Mouse (Mus musculus): ENCODE results near the gene Bysl.

Bysl gene

DNA sequence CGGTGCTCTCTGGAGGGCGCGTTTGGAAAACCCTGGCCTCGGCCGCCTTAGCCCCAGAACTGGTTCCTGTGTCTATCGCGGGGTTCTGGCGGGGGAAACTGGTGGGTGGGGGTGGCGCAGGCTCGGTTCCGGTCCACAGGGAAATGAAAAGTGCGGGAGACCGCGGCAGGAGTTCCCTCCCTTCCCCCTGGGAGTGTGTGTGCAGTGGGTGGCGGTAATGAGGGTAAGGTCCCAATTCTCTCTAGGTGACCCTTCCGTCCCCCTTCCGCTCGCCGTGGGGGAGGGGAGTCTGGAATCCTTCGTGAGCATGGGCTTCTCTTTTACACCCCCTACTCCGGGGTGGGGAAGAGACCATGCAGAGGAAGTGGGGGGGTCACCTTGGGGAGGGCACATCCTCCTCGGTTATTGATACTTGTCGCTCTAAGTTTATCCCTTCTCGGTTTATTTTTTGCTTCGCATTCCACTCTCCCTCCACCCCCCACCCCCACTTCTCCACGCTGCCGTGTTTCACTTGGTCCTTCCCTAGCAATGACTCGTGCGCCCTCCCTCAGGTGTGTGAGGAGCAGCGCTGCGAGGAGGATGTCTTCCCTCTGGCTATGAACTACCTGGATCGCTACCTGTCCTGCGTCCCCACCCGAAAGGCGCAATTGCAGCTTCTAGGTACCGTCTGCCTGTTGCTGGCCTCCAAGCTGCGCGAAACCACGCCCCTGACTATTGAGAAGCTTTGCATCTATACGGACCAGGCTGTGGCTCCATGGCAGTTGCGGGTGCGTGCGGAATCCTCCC is 16.9 kb downstream of the Bysl start:
- DNase-seq (ENCODE audit: low read depth): no peak

- peak; percentile 35 for DNase-seq (ENCODE audit: low read depth)
Observed at GRCm38 (mm10) chr17:47593854-47594182, 17.5 kb downstream of the Bysl start.

GRCm38 (mm10) chr17:47593215-47593853 is 18.0 kb downstream of the Bysl start:
- peak; percentile 90 for DNase-seq (ENCODE audit: low read depth)

GRCm38 (mm10) chr17:47591073-47591472 is 20.2 kb downstream of the Bysl start:
- DNase-seq (ENCODE audit: low read depth): no peak

- no peak for DNase-seq (ENCODE audit: low read depth)
Observed at GRCm38 (mm10) chr17:47588517-47588916, 22.8 kb downstream of the Bysl start.

DNA sequence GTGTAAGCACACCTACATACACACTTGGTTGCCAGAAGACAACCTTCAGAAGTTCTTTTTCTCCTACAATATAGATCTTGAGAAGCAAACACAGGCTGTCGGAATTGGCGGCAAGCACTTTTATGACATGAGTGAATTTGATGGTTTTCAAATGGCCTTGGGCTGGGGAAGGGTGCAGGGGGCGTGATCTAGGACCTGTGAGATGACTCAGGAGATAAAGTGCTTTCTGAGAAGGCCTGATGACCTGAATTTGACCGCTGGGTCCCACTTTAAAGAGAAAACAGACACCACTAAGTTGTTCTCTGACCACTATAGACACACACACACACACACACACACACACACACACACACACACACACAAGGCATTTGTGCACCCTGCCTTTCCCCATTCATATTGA is 30.3 kb downstream of the Bysl start:
- no peak for DNase-seq (ENCODE audit: low read depth)

DNA sequence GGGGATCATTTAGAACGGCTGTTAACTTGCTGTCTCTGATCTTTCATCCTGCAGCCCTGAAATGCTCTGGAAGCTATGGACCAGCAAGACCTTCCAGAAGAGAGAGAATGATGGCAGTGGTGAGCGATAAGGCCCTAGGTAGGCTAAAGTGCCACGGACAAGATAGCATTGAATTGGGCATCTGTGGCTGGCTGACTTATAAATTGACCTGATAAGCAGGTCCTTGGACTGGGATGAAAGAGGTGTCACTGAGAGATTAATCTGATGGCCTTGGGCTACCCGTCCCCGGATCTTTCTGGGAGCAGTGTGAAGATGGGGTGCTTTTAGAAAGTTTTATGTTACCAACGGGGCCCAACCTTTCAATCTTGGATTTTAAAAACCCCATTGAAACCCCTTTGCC is 32.6 kb downstream of the Bysl start:
- no peak for DNase-seq (ENCODE audit: low read depth)

DNA sequence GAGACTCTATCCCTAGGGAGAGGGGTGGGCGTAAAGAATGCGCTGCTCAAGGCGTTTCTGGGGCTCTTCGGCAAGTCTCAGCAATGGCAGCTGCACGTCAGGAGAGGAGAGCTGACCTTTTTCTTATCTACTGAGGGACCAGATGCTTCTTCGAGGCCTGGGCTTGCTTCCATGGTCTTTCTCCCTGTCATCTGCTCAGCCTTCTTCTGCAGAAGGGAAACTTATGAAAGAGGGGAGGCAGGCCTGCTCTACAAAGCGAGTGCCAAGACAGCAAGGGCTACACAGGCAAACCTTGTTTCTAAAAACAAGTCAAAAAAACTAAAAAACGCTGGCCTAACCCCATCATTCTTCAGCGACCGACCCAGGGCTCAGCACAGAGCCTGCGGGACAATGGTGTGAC is 36.5 kb downstream of the Bysl start:
- no peak for DNase-seq (ENCODE audit: low read depth)

- DNase-seq (ENCODE audit: low read depth): no peak
Observed at GRCm38 (mm10) chr17:47574028-47574427, 37.3 kb downstream of the Bysl start.

DNA sequence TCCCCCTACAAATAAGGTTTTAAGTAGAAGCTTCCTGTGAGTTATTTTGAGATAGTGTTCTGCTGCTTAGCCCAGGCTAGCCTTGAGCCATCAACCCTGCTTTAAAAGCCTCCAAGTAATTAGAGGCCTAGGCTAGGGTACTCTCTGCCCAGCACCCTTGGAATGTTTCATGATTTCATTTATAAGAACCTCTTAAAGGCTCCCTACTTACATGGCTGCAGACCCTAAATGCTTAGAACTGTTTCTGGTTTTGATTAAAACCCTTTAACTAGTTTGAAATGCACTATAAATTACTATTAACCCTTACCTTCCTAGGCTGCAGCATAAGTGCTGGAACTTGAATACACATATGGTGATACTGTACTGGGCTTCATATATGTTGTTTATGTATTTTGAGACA is 38.9 kb downstream of the Bysl start:
- no peak for DNase-seq (ENCODE audit: low read depth)

DNA sequence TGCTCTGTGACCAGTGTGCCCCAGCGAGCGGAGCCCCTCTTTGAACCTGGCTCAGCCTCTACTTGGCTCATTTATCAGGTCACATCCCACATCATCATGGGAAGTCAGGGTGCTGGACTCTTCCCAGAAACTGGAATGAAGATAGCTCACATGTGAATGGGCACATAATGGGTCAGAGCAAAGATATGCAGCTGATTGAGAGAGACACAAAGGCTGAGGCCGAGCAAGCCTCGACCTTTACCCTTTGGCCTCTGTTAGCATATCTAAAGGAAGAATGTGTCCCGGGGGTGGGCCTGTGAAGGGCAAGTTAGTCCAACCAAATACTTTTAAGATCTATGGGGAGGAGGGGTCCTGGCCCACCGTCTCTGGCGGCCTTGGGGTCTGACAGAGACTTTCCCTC is 39.7 kb downstream of the Bysl start:
- no peak for DNase-seq (ENCODE audit: low read depth)

DNA sequence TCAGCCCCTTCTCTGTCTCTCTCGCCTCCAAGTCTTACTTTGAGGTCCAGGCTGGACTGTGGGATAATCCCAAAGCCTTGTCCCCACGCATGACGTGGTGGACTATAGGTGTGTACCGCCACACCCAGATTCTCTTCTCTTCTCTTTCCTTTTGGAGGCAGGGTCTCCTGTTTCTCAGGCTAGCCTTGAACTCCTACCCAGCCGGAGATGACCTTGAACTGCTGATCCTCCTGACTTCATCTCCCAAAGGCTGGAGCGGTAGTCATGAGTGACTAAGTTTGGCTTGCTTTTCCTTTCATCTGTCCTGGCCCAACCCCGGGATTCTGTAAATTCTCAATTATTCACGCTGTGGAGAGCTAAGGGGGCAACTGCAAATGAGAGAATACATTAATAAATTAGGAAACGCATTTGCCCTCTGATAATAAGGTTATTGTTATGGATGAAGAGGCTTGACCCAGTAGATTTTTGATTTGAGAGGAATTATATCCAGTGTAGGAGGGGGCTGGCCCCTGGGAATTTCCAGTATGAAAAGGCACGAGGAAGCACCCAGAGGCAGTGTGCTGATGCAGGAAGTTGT is 42.3 kb downstream of the Bysl start:
- DNase-seq (ENCODE audit: low read depth): no peak

- DNase-seq (ENCODE audit: low read depth): no peak
Observed at GRCm38 (mm10) chr17:47568389-47568788, 42.9 kb downstream of the Bysl start.

DNA sequence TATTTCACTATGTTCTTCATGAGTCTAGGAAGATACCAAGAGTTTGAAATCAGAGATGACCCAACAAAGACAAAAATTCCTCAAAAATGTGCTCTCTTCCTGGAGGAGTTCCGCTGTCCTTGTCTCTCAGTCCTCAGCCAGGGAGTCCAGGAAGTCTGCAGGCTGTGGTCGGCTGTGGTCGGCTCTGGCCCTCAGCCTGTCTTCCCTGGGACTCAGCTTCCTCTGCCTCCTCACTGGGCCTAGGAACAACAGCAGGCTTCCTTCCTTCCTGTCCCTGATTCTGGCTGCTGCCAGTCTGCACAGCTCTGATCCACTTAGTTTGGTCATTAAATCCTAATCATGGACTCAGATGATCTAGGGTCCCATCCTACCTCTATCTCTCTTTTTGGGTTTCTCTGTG is 44.0 kb downstream of the Bysl start:
- DNase-seq (ENCODE audit: low read depth): no peak

- DNase-seq (ENCODE audit: low read depth): no peak
Observed at GRCm38 (mm10) chr17:47566133-47566532, 45.2 kb downstream of the Bysl start.

DNA sequence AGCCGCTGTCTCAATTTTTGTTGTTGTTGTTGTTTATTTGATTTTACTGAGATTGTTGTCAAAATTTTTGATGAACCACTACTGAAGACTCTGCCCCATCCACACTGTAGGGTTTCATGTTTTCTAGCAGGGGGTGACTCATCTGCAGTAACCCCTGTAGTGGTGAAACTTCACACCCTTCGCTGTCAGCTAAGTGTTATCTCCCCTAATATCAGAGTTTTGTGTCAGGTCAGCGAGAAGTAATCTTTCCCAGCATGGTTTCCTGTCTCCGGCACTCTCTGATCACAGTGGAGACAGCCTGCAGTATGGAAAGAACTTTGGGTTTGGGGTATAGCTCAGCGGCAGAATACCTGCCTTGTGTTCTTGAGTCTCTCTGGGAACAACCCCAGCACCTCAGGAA is 46.7 kb downstream of the Bysl start:
- no peak for DNase-seq (ENCODE audit: low read depth)

DNA sequence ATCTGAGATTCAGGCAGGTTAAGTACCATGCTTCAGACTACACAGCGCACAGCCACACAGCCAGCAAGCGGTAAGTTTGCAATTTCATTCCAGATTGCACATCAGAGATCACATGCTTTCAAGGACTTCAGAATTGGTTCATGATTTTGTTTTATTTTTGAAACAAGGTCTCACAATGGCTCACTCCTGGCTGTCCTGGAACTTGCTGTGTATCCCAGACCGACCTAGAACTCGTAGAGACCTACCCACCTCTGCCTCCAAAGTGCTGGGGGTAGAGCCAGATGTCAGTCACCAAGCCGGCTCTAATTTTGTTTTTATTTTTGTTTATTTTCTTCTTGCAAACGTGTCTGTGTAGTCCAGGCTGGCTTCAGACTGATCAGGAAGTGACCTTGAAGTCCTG is 48.4 kb downstream of the Bysl start:
- no peak for DNase-seq (ENCODE audit: low read depth)

- DNase-seq (ENCODE audit: low read depth): no peak
Observed at GRCm38 (mm10) chr17:47559726-47560125, 51.6 kb downstream of the Bysl start.

GRCm38 (mm10) chr17:47557179-47557578 is 54.1 kb downstream of the Bysl start:
- no peak for DNase-seq (ENCODE audit: low read depth)

DNA sequence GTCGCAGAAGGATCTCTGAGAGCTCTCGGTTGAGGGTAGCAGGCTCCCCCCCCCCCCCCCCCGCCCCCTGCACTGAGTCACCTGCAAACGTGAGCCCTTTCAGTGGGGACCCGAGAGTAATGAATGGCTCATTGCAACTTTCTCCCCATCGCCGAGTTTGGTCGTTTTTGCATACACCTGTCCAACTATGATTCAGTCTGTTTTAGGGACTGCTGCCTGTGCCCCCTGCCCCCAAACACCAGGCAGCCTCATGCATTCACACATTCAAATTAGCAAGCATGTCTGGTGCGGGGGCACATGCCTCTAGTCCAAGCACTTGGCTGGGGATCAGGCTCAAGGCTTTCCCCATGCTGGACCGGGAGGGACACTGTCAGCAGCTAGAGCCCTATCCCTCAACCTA is 56.7 kb downstream of the Bysl start:
- no peak for DNase-seq (ENCODE audit: low read depth)

DNA sequence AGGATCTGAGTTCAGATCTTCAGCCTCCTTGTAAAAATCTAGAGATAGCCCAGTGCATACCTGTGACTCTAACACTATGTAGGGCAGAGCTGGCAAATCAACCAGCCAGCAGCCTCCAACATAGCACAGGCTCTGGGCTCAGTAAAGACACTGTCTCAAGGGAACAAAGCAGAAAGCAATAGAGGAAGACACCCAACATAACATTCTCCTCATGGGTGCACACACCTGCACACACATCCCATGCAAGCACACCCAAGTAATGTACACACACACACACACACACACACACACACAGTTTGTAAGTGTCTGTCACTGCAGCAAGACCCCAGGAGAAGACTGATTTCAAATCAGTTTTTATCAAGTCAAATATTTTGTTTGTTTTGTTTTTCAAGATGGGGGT is 58.3 kb downstream of the Bysl start:
- no peak for DNase-seq (ENCODE audit: low read depth)

GRCm38 (mm10) chr17:47551049-47551448 is 60.2 kb downstream of the Bysl start:
- no peak for DNase-seq (ENCODE audit: low read depth)
